Mouse (Mus musculus): ENCODE results near the gene 4930562C15Rik. TPM values are rescaled to one million over a fixed set of nuclear protein-coding genes. Genes with fewer than 3 reads are reported as not detected.

The 4930562C15Rik gene
- polyA plus RNA-seq, 1 experiment from 2014 or later: 0.14 TPM

Other genes with a start within 250 kb of the 4930562C15Rik start
- gene Glis2, start 240.7 kb upstream of the 4930562C15Rik start, polyA plus RNA-seq (2015; fragmentation: Nextera tagmentation; extraction: Ambion mirVana): 2.0 and 2.3 TPM in 2 replicates
- 41.1 and 53.2 TPM in 2 replicates for gene Pam16, start 210.4 kb upstream of the 4930562C15Rik start, polyA plus RNA-seq (2015; fragmentation: Nextera tagmentation; extraction: Ambion mirVana)
- gene Vasn, start 195.5 kb upstream of the 4930562C15Rik start, polyA plus RNA-seq (2015; fragmentation: Nextera tagmentation; extraction: Ambion mirVana): 2.4 and 2.8 TPM in 2 replicates
- gene Dnaja3, start 195.4 kb upstream of the 4930562C15Rik start, polyA plus RNA-seq (2015; fragmentation: Nextera tagmentation; extraction: Ambion mirVana): 45.7 and 50.1 TPM in 2 replicates
- gene Coro7, start 155.6 kb upstream of the 4930562C15Rik start, polyA plus RNA-seq (2015; fragmentation: Nextera tagmentation; extraction: Ambion mirVana): 10.5 and 13.1 TPM in 2 replicates
- 37.2 and 39.6 TPM in 2 replicates for gene Nmral1, start 116.1 kb upstream of the 4930562C15Rik start, polyA plus RNA-seq (2015; fragmentation: Nextera tagmentation; extraction: Ambion mirVana)
- 36.6 and 37.9 TPM in 2 replicates for gene Hmox2, start 109.1 kb upstream of the 4930562C15Rik start, polyA plus RNA-seq (2015; fragmentation: Nextera tagmentation; extraction: Ambion mirVana)
- 20.9 and 24.5 TPM in 2 replicates for gene Cdip1, start 45.1 kb upstream of the 4930562C15Rik start, polyA plus RNA-seq (2015; fragmentation: Nextera tagmentation; extraction: Ambion mirVana)
- gene Ubald1, start 44.9 kb downstream of the 4930562C15Rik start, polyA plus RNA-seq (2015; fragmentation: Nextera tagmentation; extraction: Ambion mirVana): 10.6 and 11.5 TPM in 2 replicates
- 25.4 and 30.9 TPM in 2 replicates for gene Mgrn1, start 50.8 kb downstream of the 4930562C15Rik start, polyA plus RNA-seq (2015; fragmentation: Nextera tagmentation; extraction: Ambion mirVana)
- gene Nudt16l1, start 103.3 kb downstream of the 4930562C15Rik start, polyA plus RNA-seq (2015; fragmentation: Nextera tagmentation; extraction: Ambion mirVana): 49.0 and 50.2 TPM in 2 replicates
- gene Anks3, start 128.8 kb downstream of the 4930562C15Rik start, polyA plus RNA-seq (2015; fragmentation: Nextera tagmentation; extraction: Ambion mirVana): 14.8 and 18.5 TPM in 2 replicates
- not detected in 2 replicates for gene Sept12, start 162.4 kb downstream of the 4930562C15Rik start, polyA plus RNA-seq (2015; fragmentation: Nextera tagmentation; extraction: Ambion mirVana)
- 7.5 and 9.1 TPM in 2 replicates for gene Smim22, start 171.9 kb downstream of the 4930562C15Rik start, polyA plus RNA-seq (2015; fragmentation: Nextera tagmentation; extraction: Ambion mirVana)
- gene Rogdi, start 178.1 kb downstream of the 4930562C15Rik start, polyA plus RNA-seq (2015; fragmentation: Nextera tagmentation; extraction: Ambion mirVana): 65.2 and 78.7 TPM in 2 replicates
- 41.6 and 46.0 TPM in 2 replicates for gene Glyr1, start 214.4 kb downstream of the 4930562C15Rik start, polyA plus RNA-seq (2015; fragmentation: Nextera tagmentation; extraction: Ambion mirVana)
- 8.5 and 9.5 TPM in 2 replicates for gene Ubn1, start 214.6 kb downstream of the 4930562C15Rik start, polyA plus RNA-seq (2015; fragmentation: Nextera tagmentation; extraction: Ambion mirVana)

All from liver, embryonic 15.5 days (tissue).